Mouse (Mus musculus): ENCODE results near the gene Nfxl1. TPM values are rescaled to one million over a fixed set of nuclear protein-coding genes. Genes with fewer than 3 reads are reported as not detected.
"Not testable (repeated sequence)": the region's sequence is repeated elsewhere in the genome, so short reads cannot be mapped to it uniquely, and the experiment has no call there.

The Nfxl1 gene
- polyA plus RNA-seq, 1 experiment, result not detected

DNA sequence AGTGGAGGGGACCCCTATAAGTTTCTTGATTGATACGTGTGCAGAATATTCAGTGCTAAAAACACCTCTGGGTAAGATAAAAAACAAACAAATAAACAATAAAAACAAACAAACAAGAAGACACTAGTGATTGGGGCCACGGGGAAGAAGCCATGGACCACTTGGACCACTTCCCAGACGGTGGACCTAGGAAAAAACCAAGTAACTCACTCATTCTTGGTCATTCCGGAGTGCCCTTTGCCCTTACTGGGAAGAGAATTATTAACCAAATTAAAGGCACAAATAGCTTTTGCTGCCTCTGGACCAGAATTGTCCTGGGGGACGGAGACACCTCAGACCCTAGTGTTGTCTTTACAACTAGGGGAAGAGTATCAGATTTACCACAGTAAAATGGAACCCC is 6.1 kb upstream of the Nfxl1 start:
- 89% methylated on average over 5 of the region's 5 CpGs for WGBS
- TF ChIP-seq POLR2A (IDR thresholded peaks at IDR 0.05; ENCODE audit: insufficient read depth, low read depth, low read length), result no peak
- no peak for TF ChIP-seq CTCF (IDR thresholded peaks at IDR 0.05; ENCODE audit: insufficient read depth, low read depth, low read length)
- Histone ChIP-seq H3K27ac (ENCODE audit: insufficient read depth, low read depth, low read length) (no peak overlapping the region), H3K4me1 (ENCODE audit: control insufficient read depth, insufficient read depth, low read length) (0 out of 2 replicates have a peak, but pooled peaks cover 2% of the 10 kb centered on the region), H3K4me3 (ENCODE audit: insufficient read depth, low read depth, low read length) (no peak overlapping the region)

DNA sequence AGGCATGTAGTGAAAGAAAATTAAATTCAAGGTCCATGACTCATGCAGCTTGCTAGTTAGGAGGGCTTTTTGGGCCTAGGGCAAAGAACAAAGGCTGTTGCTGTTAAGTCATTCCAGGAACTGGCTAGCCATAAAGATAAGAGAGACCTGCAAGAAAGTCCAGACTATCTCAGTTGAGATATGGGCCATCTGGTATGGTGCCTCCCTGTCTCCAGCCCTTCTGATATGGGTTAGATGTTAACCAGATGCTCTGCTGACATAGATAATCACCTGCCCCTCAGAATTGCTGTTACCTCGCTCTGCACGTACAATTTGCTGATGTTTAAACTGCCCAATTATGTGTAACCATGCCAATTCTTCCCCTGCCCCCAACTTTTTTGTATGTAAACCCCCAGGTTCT is 3.7 kb upstream of the Nfxl1 start:
- H3K27ac ChIP-seq (ENCODE audit: insufficient read depth, low read depth, low read length); H3K4me1 ChIP-seq (ENCODE audit: control insufficient read depth, insufficient read depth, low read length); H3K4me3 ChIP-seq (ENCODE audit: insufficient read depth, low read depth, low read length): not testable (repeated sequence)
- WGBS, result 97% methylated on average over 2 of the region's 2 CpGs

DNA sequence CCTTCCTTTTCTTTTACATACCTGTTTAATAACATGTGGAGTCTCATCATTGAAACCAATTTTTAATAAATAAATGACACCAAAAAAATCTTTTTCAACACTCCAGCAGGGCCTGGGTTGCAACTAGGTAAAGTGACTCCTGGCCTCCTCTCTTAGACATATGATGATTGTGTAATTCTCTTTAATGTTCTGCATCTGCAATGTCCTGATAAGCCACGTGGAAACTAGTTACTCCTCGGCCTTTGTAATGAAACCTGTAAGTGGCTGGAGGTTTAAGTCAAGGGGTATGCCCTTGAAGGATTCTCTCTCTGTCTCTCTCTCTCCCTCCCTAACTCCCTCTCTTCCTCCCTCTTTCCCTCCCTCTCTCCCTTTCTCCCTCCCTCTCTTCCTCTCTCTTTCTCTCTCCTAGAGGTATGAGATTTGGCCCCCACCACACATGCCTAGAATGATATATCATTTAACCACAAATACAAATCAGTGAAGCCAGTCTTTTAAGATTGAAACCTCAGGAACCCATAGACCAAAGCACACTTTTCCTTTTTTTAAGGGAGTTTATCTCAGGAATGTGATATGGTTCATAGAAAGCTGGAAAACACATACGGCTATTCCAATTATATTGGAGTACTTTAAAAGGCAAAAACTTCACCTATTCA is 1.6 kb upstream of the Nfxl1 start:
- TF ChIP-seq CTCF (IDR thresholded peaks at IDR 0.05; ENCODE audit: insufficient read depth, low read depth, low read length), result no peak
- no peak for TF ChIP-seq POLR2A (IDR thresholded peaks at IDR 0.05; ENCODE audit: insufficient read depth, low read depth, low read length)
- no peak overlapping the region for H3K27ac ChIP-seq (ENCODE audit: insufficient read depth, low read depth, low read length)
- no peak overlapping the region for H3K4me3 ChIP-seq (ENCODE audit: insufficient read depth, low read depth, low read length)
- WGBS, result 86% methylated on average over 3 of the region's 3 CpGs
- 0 out of 2 replicates have a peak, but pooled peaks cover 6% of the 10 kb centered on the region for H3K4me1 ChIP-seq (ENCODE audit: control insufficient read depth, insufficient read depth, low read length)

DNA sequence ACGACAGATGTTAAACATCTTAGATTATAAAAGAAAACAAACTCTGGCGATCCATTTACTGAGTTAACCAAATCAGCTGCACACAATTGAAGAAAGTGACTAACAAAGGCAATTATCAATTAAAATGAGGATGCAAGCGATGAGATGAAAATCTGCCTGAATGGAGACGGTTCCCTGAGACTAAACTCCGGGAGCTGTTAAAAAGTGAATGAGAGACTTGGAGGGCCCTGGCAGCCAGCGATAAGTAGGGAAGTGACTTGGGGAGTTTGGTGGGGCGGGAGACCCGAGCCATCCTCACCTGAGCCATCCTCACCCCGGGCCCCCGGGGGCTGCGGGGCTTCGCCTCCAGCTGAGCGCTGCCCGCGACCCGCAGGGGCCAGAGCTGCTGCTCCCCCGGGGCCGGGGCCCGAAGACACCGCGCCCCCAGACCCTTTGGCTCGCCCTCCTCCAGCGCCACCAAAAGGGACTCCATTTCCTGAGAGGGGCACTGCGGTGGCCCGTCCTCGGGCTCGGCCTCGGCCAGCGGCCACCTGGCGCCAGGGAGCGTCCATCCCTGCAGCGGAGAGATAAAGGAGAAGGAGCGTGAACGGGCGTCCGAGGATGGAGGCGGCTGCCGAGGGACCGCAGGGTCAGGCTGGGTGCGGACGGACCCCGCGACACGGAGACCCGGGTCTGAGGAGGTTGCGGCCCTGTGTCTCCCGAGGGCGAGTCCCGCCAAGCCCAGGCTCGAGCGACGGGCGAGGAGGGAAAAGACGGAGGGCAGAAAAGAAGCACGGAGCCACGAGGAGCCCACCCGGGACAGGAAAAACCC is 563 bp downstream of the Nfxl1 start:
- no peak for TF ChIP-seq POLR2A (IDR thresholded peaks at IDR 0.05; ENCODE audit: insufficient read depth, low read depth, low read length)
- TF ChIP-seq CTCF (IDR thresholded peaks at IDR 0.05; ENCODE audit: insufficient read depth, low read depth, low read length), result no peak
- under 1% methylated on average over 57 of the region's 57 CpGs for WGBS
- Histone ChIP-seq H3K4me3 (ENCODE audit: insufficient read depth, low read depth, low read length) (peak overlapping the region; percentile 74), H3K4me1 (ENCODE audit: control insufficient read depth, insufficient read depth, low read length) (0 out of 2 replicates have a peak, but pooled peaks cover 4% of the 10 kb centered on the region), H3K27ac (ENCODE audit: insufficient read depth, low read depth, low read length) (no peak overlapping the region)

DNA sequence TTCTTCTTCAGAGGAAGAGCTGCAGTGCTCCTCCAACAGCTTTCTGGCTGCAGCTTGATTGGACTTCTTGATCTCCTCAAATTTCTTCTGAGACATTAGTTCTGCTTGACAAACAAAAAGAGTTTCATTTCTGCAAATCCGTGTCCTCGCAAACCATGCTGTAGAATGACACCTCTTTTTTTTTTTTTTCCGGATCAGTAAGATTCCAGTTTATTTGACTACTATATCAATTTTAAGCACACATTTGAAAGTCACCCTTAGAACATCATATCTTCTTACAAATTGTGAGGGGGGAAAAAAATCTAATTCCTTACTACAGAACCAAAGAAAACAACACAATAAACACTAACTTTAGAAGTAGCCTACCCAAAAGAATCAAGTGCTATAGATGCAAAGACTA is 3.2 kb downstream of the Nfxl1 start:
- Histone ChIP-seq H3K27ac (ENCODE audit: insufficient read depth, low read depth, low read length) (no peak overlapping the region), H3K4me3 (ENCODE audit: insufficient read depth, low read depth, low read length) (no peak overlapping the region), H3K4me1 (ENCODE audit: control insufficient read depth, insufficient read depth, low read length) (0 out of 2 replicates have a peak, but pooled peaks cover 4% of the 10 kb centered on the region)
- 88% methylated on average over 3 of the region's 3 CpGs for WGBS
- TF ChIP-seq CTCF (IDR thresholded peaks at IDR 0.05; ENCODE audit: insufficient read depth, low read depth, low read length) (no peak), POLR2A (IDR thresholded peaks at IDR 0.05; ENCODE audit: insufficient read depth, low read depth, low read length) (no peak)

DNA sequence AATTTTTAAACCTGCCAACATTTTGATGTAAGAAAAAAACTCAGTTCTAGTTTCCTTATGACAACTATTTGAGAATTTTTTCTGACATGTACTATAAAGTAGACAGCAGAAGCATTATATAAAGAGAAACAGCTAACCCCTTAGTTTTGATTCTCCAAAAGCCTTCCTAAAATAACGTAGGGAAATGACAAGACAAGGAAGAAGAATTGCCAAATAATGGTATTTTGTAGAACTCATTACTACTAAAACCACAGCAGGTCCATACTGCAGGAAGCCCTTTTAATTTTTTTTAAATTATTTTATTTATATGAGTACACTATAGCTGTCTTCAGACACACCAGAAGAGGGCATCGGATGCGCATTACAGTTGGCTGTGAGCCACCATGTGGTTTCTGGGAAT is 8.3 kb downstream of the Nfxl1 start:
- 86% methylated on average over 3 of the region's 3 CpGs for WGBS
- H3K4me1 ChIP-seq (ENCODE audit: control insufficient read depth, insufficient read depth, low read length), result no peaks in the 10 kb centered on the region
- H3K27ac ChIP-seq (ENCODE audit: insufficient read depth, low read depth, low read length), result no peak overlapping the region
- no peak overlapping the region for H3K4me3 ChIP-seq (ENCODE audit: insufficient read depth, low read depth, low read length)
- TF ChIP-seq POLR2A (IDR thresholded peaks at IDR 0.05; ENCODE audit: insufficient read depth, low read depth, low read length) (no peak), CTCF (IDR thresholded peaks at IDR 0.05; ENCODE audit: insufficient read depth, low read depth, low read length) (no peak)

DNA sequence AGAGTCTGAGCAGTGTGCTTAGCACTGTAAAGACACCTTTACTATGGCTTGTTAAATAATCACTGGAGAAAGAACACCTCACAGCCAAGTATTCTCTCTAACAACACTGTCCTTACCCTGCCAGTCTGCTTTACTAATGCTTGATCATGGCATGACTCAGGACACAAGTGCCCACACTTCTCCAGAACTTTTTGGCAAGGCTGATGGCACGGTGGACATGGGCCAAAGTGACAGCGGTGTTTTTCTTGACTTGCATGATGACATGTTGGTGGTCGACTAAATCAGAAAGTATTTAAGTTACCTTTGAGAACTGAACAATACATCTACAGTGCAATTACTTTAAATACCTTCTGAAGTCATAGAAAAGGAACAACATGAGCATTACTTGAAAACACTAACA is 30.6 kb downstream of the Nfxl1 start:
- 81% methylated on average over 3 of the region's 3 CpGs for WGBS
- TF ChIP-seq POLR2A (IDR thresholded peaks at IDR 0.05; ENCODE audit: insufficient read depth, low read depth, low read length) (no peak), CTCF (IDR thresholded peaks at IDR 0.05; ENCODE audit: insufficient read depth, low read depth, low read length) (no peak)
- Histone ChIP-seq H3K4me1 (ENCODE audit: control insufficient read depth, insufficient read depth, low read length) (no peaks in the 10 kb centered on the region), H3K27ac (ENCODE audit: insufficient read depth, low read depth, low read length) (no peak overlapping the region), H3K4me3 (ENCODE audit: insufficient read depth, low read depth, low read length) (no peak overlapping the region)

DNA sequence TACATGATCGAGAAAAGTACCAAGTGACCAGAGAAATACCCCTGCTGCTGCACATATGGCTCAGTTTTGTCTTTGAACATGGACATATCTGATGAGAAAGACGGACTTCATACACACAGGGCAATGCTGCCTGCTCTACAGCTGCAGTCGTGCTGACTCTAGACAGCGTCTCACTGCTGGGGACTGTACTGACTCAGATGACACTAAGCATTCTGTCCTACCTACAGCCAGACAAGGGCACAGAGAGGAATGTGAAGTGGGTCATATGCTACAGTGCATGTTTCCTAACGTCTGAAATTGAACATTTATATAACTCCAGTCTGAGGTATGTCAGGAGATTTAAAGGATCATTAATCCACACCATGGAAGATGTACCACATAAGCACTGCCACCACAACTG is 45.7 kb downstream of the Nfxl1 start:
- Histone ChIP-seq H3K4me3 (ENCODE audit: insufficient read depth, low read depth, low read length) (no peak overlapping the region), H3K4me1 (ENCODE audit: control insufficient read depth, insufficient read depth, low read length) (no peaks in the 10 kb centered on the region), H3K27ac (ENCODE audit: insufficient read depth, low read depth, low read length) (no peak overlapping the region)
- 86% methylated on average over 5 of the region's 5 CpGs for WGBS
- TF ChIP-seq CTCF (IDR thresholded peaks at IDR 0.05; ENCODE audit: insufficient read depth, low read depth, low read length) (no peak), POLR2A (IDR thresholded peaks at IDR 0.05; ENCODE audit: insufficient read depth, low read depth, low read length) (no peak)

DNA sequence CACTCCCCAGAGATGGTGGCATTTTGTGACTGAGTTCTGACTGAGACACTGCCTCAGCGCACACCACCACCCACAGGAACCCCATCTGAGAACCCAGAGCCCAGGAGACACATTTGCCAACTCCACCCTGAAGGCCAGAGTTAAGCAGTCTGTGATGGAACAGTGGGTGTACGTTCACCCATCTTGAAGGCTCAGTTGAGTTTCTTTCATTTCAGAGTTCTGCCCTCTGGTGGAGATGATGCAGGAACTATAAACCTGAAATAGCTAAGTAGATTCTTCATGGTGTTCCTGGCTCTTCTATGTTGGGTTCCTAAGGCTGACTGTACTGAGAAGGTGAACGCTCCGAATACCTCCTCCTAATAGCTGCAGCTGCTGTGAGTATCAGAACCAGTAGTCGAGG is 53.7 kb downstream of the Nfxl1 start:
- WGBS, result 73% methylated on average over 5 of the region's 5 CpGs
- Histone ChIP-seq H3K4me3 (ENCODE audit: insufficient read depth, low read depth, low read length) (no peak overlapping the region), H3K4me1 (ENCODE audit: control insufficient read depth, insufficient read depth, low read length) (peaks cover 9% of the 10 kb centered on the region; the same call in 1 of the 2 replicates)

More for the DNA sequence above, 53.7 kb downstream of the Nfxl1 start:
- TF ChIP-seq POLR2A (IDR thresholded peaks at IDR 0.05; ENCODE audit: insufficient read depth, low read depth, low read length) (no peak), CTCF (IDR thresholded peaks at IDR 0.05; ENCODE audit: insufficient read depth, low read depth, low read length) (no peak)
- no peak overlapping the region for H3K27ac ChIP-seq (ENCODE audit: insufficient read depth, low read depth, low read length)

All from olfactory bulb, adult 2 months (tissue).